ENCODE assay signal across 8 mouse cellular contexts in genomic region chr1:34459284-34460060, GRCm38 (mm10). TPM values are rescaled to one million over a fixed set of nuclear protein-coding genes. Genes with fewer than 3 reads are reported as not detected.
DNase-seq lines count a peak whose midpoint lies in the region; ATAC-seq and TF ChIP-seq lines count a peak whose summit lies in the region.

TSS of gene Ptpn18 (plus strand) at chr1:34459762.

- H3K4me3 ChIP-seq in bone marrow, adult 2 months (replicated peaks; ENCODE audit: control insufficient read depth, low read depth, low read length) = peak within 1 kb of the TSS; percentile 71
- peak within 1 kb of the TSS; percentile 51 for H3K4me3 ChIP-seq in embryonic facial prominence, embryonic 15.5 days (replicated peaks)
- H3K4me3 ChIP-seq in kidney, embryonic 14.5 days (ENCODE audit: low read length) = peak within 1 kb of the TSS; percentile 50
- H3K4me3 ChIP-seq in limb, embryonic 15.5 days = peak within 1 kb of the TSS; percentile 56

- H3K4me1 ChIP-seq in bone marrow, adult 2 months (ENCODE audit: control insufficient read depth, insufficient read depth, low read length) = peaks cover 2% of the 10 kb centered on the region; the same call in 1 of the 2 replicates
- H3K4me1 ChIP-seq in embryonic facial prominence, embryonic 15.5 days = 0 out of 2 replicates have a peak, but pooled peaks cover 6% of the 10 kb centered on the region
- no peaks in the 10 kb centered on the region for H3K4me1 ChIP-seq in kidney, embryonic 14.5 days (ENCODE audit: control insufficient read depth, insufficient read depth, low read length)
- H3K4me1 ChIP-seq in limb, embryonic 15.5 days = peaks cover 11% of the 10 kb centered on the region; the same call in 1 of the 2 replicates

- H3K4me2 ChIP-seq in embryonic facial prominence, embryonic 15.5 days (replicated peaks) = peak within 1 kb of the TSS; percentile 93
- H3K4me2 ChIP-seq in kidney, embryonic 14.5 days (replicated peaks; ENCODE audit: low read depth, low read length) = peak within 1 kb of the TSS; percentile 75
- peak within 1 kb of the TSS; percentile 92 for H3K4me2 ChIP-seq in limb, embryonic 15.5 days

- peak within 1 kb of the TSS; percentile 41 for H3K27ac ChIP-seq in bone marrow, adult 2 months (ENCODE audit: control insufficient read depth, insufficient read depth, low read depth, low read length, poor library complexity)
- peak within 1 kb of the TSS; percentile 1; the same call in 1 of the 2 replicates for H3K27ac ChIP-seq in embryonic facial prominence, embryonic 15.5 days (replicated peaks)
- no peak within 1 kb of the TSS for H3K27ac ChIP-seq in kidney, embryonic 14.5 days (ENCODE audit: low read depth, low read length)
- no peak within 1 kb of the TSS for H3K27ac ChIP-seq in limb, embryonic 15.5 days

- ATAC-seq in embryonic facial prominence, embryonic 15.5 days (ENCODE audit: insufficient number of reproducible peaks, low FRiP score, low TSS enrichment, low read depth) = peak; percentile 85
- ATAC-seq in kidney, embryonic 14.5 days (ENCODE audit: low FRiP score, low TSS enrichment) = peak; percentile 93
- peak; percentile 71 for ATAC-seq in limb, embryonic 15.5 days (ENCODE audit: insufficient number of reproducible peaks, low FRiP score, low TSS enrichment, low read depth)

- TF ChIP-seq CTCF in bone marrow, adult 2 months (IDR thresholded peaks at IDR 0.05; ENCODE audit: control insufficient read depth, insufficient read depth, low read length) = peak; percentile 13; the same call in 1 of the 2 replicates

- no peaks in the 10 kb centered on the region for H3K9me3 ChIP-seq in embryonic facial prominence, embryonic 15.5 days (replicated peaks)
- H3K9me3 ChIP-seq in kidney, embryonic 14.5 days (ENCODE audit: control insufficient read depth, low read length) = no peaks in the 10 kb centered on the region
- H3K9me3 ChIP-seq in limb, embryonic 15.5 days = no peaks in the 10 kb centered on the region

- peak within 1 kb of the TSS; percentile 2; the same call in 1 of the 2 replicates for H3K9ac ChIP-seq in embryonic facial prominence, embryonic 15.5 days
- peak within 1 kb of the TSS; percentile 34; the same call in 1 of the 2 replicates for H3K9ac ChIP-seq in kidney, embryonic 14.5 days (ENCODE audit: low read depth, low read length)
- peak within 1 kb of the TSS; percentile 31 for H3K9ac ChIP-seq in limb, embryonic 15.5 days

- H3K36me3 ChIP-seq in embryonic facial prominence, embryonic 15.5 days = no peaks in the 10 kb centered on the region
- no peaks in the 10 kb centered on the region for H3K36me3 ChIP-seq in kidney, embryonic 14.5 days (ENCODE audit: control insufficient read depth, insufficient read depth, low read length)
- H3K36me3 ChIP-seq in limb, embryonic 15.5 days = no peaks in the 10 kb centered on the region

- WGBS in bone marrow, adult 2 months = under 1% methylated on average over 48 of the region's 48 CpGs
- under 1% methylated on average over 48 of the region's 48 CpGs for WGBS in embryonic facial prominence, embryonic 15.5 days
- WGBS in kidney, embryonic 14.5 days = under 1% methylated on average over 48 of the region's 48 CpGs
- under 1% methylated on average over 48 of the region's 48 CpGs for WGBS in limb, embryonic 15.5 days

- H3K27me3 ChIP-seq in embryonic facial prominence, embryonic 15.5 days = peaks cover 44% of the 10 kb centered on the region
- H3K27me3 ChIP-seq in kidney, embryonic 14.5 days (ENCODE audit: control insufficient read depth, insufficient read depth, low read length) = peaks cover 21% of the 10 kb centered on the region; the same call in 1 of the 2 replicates
- peaks cover 56% of the 10 kb centered on the region for H3K27me3 ChIP-seq in limb, embryonic 15.5 days

- DNase-seq in 3T3-L1 (ENCODE audit: low read depth, low spot score) = peak; percentile 39
- DNase-seq in heart, adult 9 months (ENCODE audit: low spot score in 2 of 2) = peak; percentile 91 to 92
- DNase-seq in monocyte, adult 2 months (ENCODE audit: low read depth in 1 of 2, low spot score in 2 of 2) = peak; percentile 39 to 54
- DNase-seq in spleen, postnatal 36 days (ENCODE audit: low spot score in 2 of 2) = peak; percentile 84 to 87

- TF ChIP-seq POLR2A in bone marrow, adult 2 months (IDR thresholded peaks at IDR 0.05; ENCODE audit: borderline replicate concordance, control insufficient read depth, low read depth, low read length) = peak; percentile 48; the same call in 1 of the 2 replicates

RNA-seq across cellular contexts. Expression of gene Ptpn18, which starts in this region (rescaled TPM):
- 54.1 and 93.0 TPM in 2 replicates for polyA plus RNA-seq in bone marrow, adult 2 months (2011; ENCODE audit: insufficient read depth, insufficient read length, low replicate concordance, missing spikeins)
- polyA plus RNA-seq in embryonic facial prominence, embryonic 15.5 days (2015; fragmentation: Nextera tagmentation; extraction: Ambion mirVana) = 19.3 and 21.0 TPM in 2 replicates
- polyA plus RNA-seq in kidney, embryonic 14.5 days (2014; fragmentation: Nextera tagmentation; extraction: Ambion mirVana) = 21.3 and 23.6 TPM in 2 replicates
- polyA plus RNA-seq in limb, embryonic 15.5 days (2015; fragmentation: Nextera tagmentation; extraction: Ambion mirVana) = 17.4 TPM in 2 replicates

Comparison
In these comparisons a context has a peak if more than half of its experiments do, and no peak if none do; other contexts are left out.
1. DNase-seq: peak in every context shown above with its lines; median percentile 92 in heart, adult 9 months; 86 in spleen, postnatal 36 days; 46 in monocyte, adult 2 months; 39 in 3T3-L1.
2. H3K27ac ChIP-seq: peak in bone marrow, adult 2 months (single experiment) and embryonic facial prominence, embryonic 15.5 days (single experiment); none in kidney, embryonic 14.5 days (single experiment) and limb, embryonic 15.5 days (single experiment).
3. Peak in every context shown above with its lines, with median percentiles within 50 percentile points of each other: H3K4me3 ChIP-seq, ATAC-seq, H3K4me2 ChIP-seq and H3K9ac ChIP-seq.